Mouse (Mus musculus) cerebellum, adult 2 months (tissue): Measurements from ENCODE around the gene Dpy19l3.

Experiments
- CTCF ChIP-seq: fragments of 200-500 bp; IDR thresholded peaks from 2 replicates; pipeline ENCODE4 v1.5.1; 2011; ENCODE audit warnings: low read depth, mild to moderate bottlenecking, control low read depth, low read length, moderate library complexity, borderline replicate concordance; ENCODE audit not compliant: insufficient read depth
- POLR2A ChIP-seq: fragments of 200-500 bp; IDR thresholded peaks from 2 replicates; pipeline ENCODE4 v1.6.1; 2011; ENCODE audit warnings: low read length, control low read depth, borderline replicate concordance; ENCODE audit not compliant: insufficient read depth

GRCm38 (mm10) chr7:35649071-35649470, 105.2 kb downstream of the Dpy19l3 start:
- TF ChIP-seq POLR2A, result no peak
- no peak for TF ChIP-seq CTCF
